Mouse (Mus musculus): ENCODE results near the gene Mrps18b.

DNA sequence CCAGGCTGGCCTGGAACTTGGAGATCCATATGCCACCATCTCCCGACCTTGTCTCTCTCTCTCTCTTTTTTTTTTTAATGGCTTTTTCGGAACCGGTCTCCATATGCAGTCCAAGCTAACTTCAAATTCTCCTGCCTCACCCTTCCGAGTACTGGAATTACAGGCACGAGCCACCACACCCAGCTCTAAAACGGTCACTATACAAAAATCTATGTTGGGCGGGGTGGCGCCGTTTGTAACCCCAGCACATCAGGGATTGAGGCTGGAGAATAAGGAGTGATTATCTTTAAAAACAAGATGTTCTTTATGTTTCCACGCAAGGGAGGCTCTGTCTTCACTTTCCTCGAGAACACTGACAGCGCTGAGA, 55.4 kb downstream of the Mrps18b start:
- no peak for TF ChIP-seq EP300 (optimal IDR thresholded peaks at IDR 0.05)
- no peak for TF ChIP-seq CTCF (IDR thresholded peaks at IDR 0.05; ENCODE audit: low read depth)

All from stomach, postnatal 0 days (tissue).